Mouse (Mus musculus): Measurements from ENCODE around the gene Ppp2ca.

Ppp2ca gene

GRCm38 (mm10) chr11:52098398-52098946, at the start of gene Ppp2ca:
Gene Ppp2ca, plus strand, starts transcription at chr11:52098681.
- DNase-seq: peak; percentile 96

GRCm38 (mm10) chr11:52053371-52053770, 45.1 kb upstream of the Ppp2ca start:
- DNase-seq: no peak

DNA sequence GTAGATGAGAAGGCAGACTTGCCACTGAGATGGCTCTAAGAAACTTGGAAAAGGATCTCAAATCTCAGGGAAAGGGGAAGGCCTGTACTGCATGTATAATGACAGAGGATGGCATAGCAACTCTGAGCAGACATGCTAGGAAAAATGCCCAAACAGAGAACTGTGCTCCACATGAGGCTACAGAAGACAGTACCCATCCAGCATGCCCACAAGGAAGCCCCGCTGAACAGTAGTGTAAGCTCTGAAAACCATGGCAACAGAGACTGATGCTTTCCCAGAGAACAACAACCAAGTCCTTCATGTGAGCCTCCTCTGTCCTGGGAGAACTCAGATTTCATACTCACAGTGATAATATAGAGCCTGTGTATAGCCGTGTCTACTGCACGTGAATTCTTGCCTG, 43.8 kb upstream of the Ppp2ca start:
- DNase-seq: no peak

GRCm38 (mm10) chr11:52056198-52056597, 42.3 kb upstream of the Ppp2ca start:
- no peak for DNase-seq

- DNase-seq: no peak
These were observed 39.5 kb upstream of the Ppp2ca start for GRCm38 (mm10) chr11:52059001-52059400.

DNA sequence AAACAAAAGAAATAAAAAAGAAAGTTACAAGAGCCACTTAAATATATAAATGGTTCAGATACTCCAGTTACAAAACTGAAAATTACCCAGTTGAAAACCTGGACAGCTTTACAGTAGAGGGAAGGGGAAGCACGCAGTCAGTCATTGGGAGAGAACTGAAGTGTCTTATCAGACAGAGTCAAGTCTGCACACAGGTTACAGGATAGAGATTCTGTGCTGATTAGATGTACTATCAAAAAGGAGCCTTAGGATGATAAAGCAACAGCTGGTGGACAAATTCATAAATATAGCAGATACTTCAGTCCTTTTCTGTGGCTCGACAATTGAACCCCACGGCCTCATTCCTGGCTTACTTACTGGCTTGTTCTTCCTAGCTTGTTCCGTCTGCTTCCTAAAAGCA, 38.2 kb upstream of the Ppp2ca start:
- no peak for DNase-seq

DNA sequence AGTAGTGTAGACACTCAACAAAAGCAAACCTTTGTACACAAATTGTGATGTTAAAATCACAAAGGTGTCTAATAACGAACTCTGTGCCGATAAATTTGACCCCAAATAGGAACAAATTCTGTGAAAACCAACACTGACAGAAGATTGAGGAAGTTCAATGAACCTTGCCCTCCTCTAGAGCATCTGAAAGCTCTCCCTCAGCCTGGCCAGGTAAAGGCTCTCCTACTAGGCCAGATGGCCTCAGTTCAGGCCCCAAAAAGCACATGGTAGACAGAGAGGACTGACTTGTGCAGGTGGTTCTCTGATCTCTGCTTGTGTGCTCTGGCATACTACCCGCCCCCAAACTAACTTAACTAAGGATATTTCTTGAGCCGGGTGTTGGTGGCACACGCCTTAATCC, 36.1 kb upstream of the Ppp2ca start:
- DNase-seq: no peak

GRCm38 (mm10) chr11:52064398-52064797, 34.1 kb upstream of the Ppp2ca start:
- DNase-seq: no peak

DNA sequence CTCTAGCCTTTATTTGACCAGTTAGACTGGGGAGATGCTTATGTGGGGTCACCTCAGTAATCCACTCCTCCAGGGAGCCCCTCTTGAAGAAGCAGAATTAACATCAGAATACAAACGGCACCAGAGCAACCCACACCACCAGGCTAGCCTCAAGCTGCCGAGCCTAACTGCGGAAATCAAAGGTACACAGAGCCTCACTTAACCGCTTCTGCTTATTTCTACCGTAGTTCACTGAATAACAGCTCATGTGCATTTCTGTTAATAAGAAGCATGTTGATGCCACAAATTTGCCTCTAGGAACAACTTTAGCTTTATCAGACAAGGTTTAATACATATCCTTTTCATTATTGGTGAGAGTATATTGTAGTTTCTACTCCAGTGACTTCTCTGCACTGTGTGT, 32.6 kb upstream of the Ppp2ca start:
- no peak for DNase-seq

DNA sequence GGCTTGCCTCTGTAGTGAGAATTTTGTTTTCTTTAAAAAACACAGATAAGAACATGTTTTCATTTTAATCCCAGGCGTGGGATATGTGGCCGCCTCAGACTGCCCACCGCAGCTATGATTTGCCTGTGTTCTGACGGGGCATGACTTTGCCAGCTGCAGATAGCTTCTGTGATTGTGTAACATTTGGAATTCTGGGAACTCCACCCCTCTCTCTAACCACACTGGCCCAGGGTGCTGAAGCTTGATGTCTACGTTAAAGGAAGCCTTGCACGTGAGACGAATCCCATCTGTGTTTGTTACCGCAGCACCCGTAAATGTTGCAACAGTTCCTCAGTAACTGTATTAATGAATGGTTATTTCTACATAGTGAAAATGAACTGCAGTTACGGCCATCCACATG, 26.7 kb upstream of the Ppp2ca start:
- DNase-seq: no peak

GRCm38 (mm10) chr11:52073528-52074170, 24.8 kb upstream of the Ppp2ca start:
- no peak for DNase-seq

DNA sequence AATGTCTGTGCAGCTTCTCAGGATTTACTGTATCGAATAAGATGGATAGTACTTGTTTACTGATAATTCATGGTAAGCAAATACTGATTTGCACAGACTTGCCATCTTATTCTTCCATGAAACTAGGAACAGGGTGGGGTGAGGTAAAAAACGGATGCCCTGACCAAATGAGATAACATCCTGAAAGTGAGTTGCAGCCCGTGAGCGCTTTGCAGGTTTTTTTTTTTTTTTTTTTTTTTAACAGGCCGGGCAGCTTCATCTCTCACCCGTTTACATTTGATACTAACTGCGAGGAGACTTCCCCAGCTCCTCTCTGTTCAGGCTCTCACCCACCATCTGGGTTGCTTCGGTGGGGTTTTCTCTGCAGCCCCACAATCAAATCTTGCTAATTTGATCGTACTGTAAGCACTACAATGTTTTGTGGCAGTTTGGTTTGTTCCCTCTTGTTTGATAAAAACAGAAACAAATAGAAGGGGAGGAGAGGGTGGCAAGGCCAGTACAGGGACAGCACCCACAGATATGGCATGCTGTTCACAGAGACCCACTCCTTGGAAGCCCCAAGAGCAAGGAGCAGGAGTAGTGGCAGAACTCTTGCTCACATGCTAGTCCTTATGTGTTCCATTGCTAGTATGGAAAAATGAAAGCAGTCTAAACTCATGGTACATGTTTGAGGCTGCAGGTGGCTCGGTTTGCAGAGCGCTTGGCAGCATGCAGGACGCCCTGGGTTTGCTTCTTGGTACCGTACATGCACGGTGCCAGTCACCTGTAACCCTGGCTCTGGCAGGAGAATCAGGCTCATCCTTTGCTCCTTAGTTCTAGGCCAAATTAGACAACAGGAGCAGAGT, 23.6 kb upstream of the Ppp2ca start:
- DNase-seq: no peak

DNA sequence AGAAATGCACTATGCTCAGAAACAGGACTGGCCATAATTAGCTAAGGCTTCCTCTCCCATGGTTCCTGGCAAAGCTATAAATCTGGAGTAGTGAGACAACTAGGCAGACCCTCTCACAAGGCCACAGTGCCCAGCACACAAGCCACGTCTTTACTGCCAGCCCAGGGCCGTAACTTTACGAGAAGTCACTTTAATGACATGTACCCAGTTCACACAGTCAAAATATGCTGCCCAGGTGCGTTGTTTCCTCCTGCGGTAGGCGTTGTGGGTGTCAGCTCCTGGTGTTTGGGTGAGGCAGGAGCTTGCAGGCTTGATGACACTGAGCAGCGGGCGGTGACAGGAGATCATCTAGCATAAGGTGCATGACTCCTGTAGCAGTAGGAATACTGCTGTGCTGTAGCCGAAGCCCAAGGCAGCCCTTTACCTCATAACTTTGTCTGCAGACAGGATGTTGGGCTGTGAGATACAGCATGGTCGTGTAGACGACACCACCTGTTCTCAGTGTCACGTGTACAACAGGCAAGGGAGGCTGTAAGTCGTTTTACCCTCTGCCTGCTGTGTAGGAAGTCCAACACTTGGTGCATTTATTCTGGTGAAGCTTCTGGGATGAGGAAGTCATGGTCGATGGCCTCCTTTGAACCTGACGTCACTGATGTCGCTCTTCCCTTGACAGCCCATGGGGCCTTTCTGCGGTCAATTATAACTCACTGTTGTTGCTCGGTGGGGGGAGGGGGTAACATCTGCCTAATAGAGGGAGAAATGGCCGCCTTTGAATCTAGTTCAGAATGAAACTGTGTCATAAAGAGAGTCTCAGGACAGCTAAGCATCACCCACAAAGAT, 22.5 kb upstream of the Ppp2ca start:
- DNase-seq: no peak

DNA sequence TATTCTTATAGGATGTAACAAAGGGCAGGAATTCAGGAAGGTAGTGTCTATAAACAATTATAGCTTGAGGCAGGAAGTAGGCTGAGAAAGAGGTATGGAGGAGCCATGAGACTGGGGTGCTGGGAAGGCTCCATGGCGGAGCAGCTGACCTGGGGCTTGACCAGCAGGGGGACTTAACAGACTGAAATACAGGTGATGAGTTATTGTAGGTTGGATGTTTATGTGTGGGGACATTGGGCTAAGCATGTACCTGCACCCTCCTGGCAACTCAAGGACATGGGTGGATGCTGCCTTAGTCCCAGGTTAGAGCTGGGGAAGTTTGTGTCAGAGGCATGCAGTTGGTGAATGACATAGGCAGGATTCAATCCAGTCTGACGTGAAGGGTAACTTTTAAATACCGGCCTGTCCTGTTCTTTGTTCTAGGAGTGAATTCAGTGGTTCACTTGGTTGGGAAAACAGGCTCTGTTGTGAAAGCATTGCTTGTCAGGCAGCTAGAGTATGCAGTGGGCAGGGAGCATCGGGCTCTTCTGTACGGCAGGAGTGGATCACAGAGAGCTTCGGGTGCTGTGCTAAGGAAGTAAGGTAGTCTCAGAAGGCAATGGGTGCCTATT, 21.6 kb upstream of the Ppp2ca start:
- no peak for DNase-seq

GRCm38 (mm10) chr11:52077939-52078338, 20.5 kb upstream of the Ppp2ca start:
- no peak for DNase-seq

- DNase-seq: no peak
These were observed 18.5 kb upstream of the Ppp2ca start for GRCm38 (mm10) chr11:52079978-52080377.

- no peak for DNase-seq
These were observed 17.8 kb upstream of the Ppp2ca start for GRCm38 (mm10) chr11:52080656-52081055.

DNA sequence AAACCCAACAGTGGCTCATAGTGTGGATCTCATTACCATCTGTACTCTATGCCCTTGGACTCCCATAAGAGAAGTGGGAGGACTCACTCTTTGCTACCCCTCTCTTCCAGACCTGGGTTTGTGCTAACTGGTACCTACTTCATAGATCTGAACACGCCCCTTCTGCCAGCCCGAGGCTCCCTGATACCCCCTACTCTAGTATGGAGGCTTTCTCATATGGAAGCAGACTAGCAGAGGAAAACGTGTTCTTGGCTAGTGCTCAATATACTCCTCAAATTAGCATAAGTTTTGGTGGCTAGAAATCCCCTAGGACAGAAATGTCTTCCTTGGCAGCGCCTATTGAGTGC, 12.7 kb upstream of the Ppp2ca start:
- no peak for DNase-seq

DNA sequence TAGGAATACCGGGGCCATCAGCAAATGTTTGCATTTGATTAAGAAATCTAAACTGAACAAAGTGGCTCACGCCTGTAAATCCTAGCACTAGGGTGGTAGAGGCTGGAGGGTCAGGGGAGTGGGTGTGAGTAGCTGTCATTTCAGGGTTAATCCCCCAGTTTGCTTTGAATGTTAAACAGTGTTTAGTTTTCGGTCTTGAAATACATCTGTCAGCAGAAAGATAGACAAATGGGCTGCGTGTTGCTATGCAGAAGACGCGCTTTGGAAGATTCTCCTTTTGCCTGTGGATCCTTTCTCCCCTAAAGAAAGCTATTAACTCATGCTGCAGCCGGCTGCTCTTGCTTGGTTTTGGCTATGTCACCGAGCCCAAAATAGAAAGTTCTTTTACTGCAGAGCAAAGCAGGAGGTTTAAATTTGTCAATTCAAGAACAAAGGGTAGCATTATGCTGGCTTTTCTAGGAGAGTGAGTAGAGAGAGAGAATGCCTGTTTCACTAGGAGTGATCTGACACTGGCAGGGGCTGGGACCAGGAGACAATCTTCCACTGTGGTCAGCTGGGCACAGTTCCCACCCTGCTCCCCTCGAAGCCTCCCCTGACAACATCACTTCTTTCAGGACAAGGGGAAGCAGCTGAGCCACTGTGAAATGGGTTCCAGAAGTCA, 12.1 kb upstream of the Ppp2ca start:
- no peak for DNase-seq

- no peak for DNase-seq
These were observed 9.2 kb upstream of the Ppp2ca start for GRCm38 (mm10) chr11:52089291-52089690.

DNA sequence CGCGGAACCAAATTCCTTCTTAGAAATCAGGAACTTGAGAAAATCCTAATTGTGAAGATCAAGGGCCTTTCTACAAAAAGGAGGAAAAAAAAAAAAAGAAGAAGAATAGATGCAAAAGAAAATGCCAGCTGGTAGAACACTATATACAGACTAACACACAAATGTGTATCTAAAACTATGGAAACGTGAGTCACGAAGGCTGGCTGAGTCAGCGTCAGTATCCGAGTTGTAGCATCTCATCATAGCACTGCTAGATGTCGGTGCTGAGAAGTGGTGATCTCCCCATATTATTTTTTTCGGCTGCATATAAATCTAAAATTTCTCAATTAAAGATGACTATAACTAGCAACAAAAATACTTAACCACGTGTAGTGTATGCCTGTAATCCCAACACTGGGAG, 7.2 kb upstream of the Ppp2ca start:
- no peak for DNase-seq

GRCm38 (mm10) chr11:52094568-52094967, 3.9 kb upstream of the Ppp2ca start:
- no peak for DNase-seq
